Mouse (Mus musculus) kidney, adult 2 months (tissue): ENCODE results near the gene Obox5. TPM values are rescaled to one million over a fixed set of nuclear protein-coding genes. Genes with fewer than 3 reads are reported as not detected.
"Not testable (repeated sequence)": the region's sequence is repeated elsewhere in the genome, so short reads cannot be mapped to it uniquely, and the experiment has no call there.

Experiments used
- DNase-seq: peaks from one replicate; pipeline ENCODE4 v3.0.0; 2021
- H3K27ac ChIP-seq: fragments of 200-500 bp; 2 replicates; pipeline ENCODE4 v1.5.1; 2012; ENCODE audit warnings: low read depth, low read length, control low read depth, inconsistent platforms; ENCODE audit not compliant: insufficient read depth
- H3K27me3 ChIP-seq: fragments of 200-500 bp; replicated peaks from 2 replicates; pipeline ENCODE4 v1.6.1; 2012; ENCODE audit warnings: mild to moderate bottlenecking, moderate library complexity, low read length, inconsistent platforms; ENCODE audit not compliant: control insufficient read depth, insufficient read depth
- H3K36me3 ChIP-seq: fragments of 200-500 bp; 2 replicates; pipeline ENCODE4 v1.6.1; 2012; ENCODE audit warnings: mild to moderate bottlenecking, moderate library complexity, low read length, inconsistent platforms; ENCODE audit not compliant: control insufficient read depth, insufficient read depth
- H3K4me1 ChIP-seq: fragments of 200-500 bp; 2 replicates; pipeline ENCODE4 v1.6.1; 2011; ENCODE audit warnings: low read length; ENCODE audit not compliant: control insufficient read depth, insufficient read depth
- H3K4me3 ChIP-seq: fragments of 200-500 bp; 2 replicates; pipeline ENCODE4 v1.5.1; 2011; ENCODE audit warnings: mild to moderate bottlenecking, low read depth, low read length, control low read depth; ENCODE audit not compliant: insufficient read depth
- WGBS: fragments of 180-500 bp; shearing (Covaris S2); methylation state at CpG from one replicate; pipeline ENCODE4 v1.1.7; 2018; 5-methylcytosine and 5-hydroxymethylcytosine counted together
- polyA plus RNA-seq: library from polyadenylated mRNA; depleted of rRNA; stranded (reverse); fragments of >200 nt; gene quantifications from 2 replicates; pipeline ENCODE4 v1.2.3, GENCODE M21; 2012; rRNA removed

Obox5 gene
- not detected in 2 replicates for polyA plus RNA-seq

- WGBS: 79% methylated on average over 2 of the region's 2 CpGs
- not testable (repeated sequence) for H3K36me3 ChIP-seq, DNase-seq, H3K27me3 ChIP-seq, H3K4me1 ChIP-seq, H3K27ac ChIP-seq, H3K4me3 ChIP-seq
These were observed at the start of gene Obox5 for GRCm38 (mm10) chr7:15749831-15750230. Gene Obox5, plus strand, starts transcription at chr7:15750131.

DNA sequence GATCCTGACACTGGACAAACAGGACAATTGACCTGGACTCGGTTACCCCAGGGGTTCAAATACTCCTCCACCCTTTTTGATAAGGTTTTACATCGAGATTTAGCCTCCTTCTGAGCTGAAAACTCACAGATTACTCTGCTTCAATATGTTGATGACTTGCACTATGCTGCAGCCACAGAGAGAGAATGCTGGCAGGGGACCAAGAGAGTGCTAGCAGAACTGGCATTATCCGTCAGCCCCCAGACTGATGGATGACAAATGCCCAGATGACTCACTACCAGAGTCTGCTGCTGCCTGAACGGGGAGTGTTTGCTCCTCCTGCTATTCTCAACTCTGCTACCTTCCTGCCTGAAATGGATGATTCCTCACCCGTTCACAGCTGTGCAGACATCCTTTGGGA lies 635 bp upstream of the Obox5 start:
- WGBS: 64% methylated on average over 5 of the region's 5 CpGs
- DNase-seq, H3K36me3 ChIP-seq, H3K4me3 ChIP-seq, H3K27me3 ChIP-seq, H3K27ac ChIP-seq, H3K4me1 ChIP-seq: not testable (repeated sequence)

Other genes with a start within 250 kb of the Obox5 start
- gene Obox3, start 110.2 kb upstream of the Obox5 start, polyA plus RNA-seq: not detected in 2 replicates
- not detected in 2 replicates for gene Obox6, start 89.5 kb downstream of the Obox5 start, polyA plus RNA-seq
- gene Crx, start 129.8 kb downstream of the Obox5 start, polyA plus RNA-seq: not detected in 2 replicates
- not detected in 2 replicates for gene Crxos, start 132.5 kb downstream of the Obox5 start, polyA plus RNA-seq
- 236 and 288 TPM in 2 replicates for gene Selenow, start 172.3 kb downstream of the Obox5 start, polyA plus RNA-seq
- gene Nop53, start 195.9 kb downstream of the Obox5 start, polyA plus RNA-seq: 87.9 and 88.9 TPM in 2 replicates
- 30.2 and 33.7 TPM in 2 replicates for gene Ehd2, start 217.4 kb downstream of the Obox5 start, polyA plus RNA-seq